Mouse (Mus musculus): ENCODE results near the gene Tpx2.

Tpx2 gene

DNA sequence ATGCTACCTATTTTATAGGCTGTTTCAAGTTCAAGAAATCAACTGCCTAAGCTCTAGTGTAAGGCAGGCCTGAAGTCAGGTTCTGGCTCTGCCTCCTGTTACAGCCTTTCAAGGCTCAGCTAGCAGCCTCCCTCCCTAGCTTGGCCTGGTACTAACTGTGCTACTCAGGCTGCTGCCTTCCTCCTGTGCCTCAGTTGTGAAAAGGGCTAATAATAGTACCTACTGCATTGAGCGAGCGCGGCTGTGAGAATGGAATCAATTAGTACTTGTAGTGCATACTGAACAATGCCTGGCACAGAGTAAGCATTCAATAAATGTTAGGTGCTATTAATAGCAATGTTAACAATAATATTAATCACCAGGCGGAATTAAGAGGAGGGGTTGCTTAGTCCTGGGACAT, 27.8 kb upstream of the Tpx2 start:
- in situ Hi-C loops (cut with MboI; ENCODE audit: low sequenced_read_pairs), result no loop called here

DNA sequence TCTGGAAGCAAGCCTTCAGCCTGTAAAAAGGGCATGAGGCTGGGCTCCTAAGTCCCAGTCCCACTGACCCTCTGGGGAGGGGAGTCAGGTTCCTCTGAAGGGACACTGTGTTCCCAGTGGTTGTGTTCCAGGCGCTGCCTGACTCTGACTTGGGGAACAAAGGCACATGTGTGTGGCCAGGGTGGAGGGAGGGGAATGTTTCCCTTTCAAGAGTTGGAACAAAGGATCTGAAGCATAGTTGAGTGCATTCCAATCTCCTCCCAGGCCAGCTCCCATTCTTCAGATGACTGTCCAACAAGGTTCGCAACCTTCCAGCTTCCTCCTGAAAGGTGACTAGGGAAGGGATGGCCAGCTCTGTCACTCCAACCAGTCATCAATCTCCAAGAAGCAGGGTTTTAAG, 27.4 kb upstream of the Tpx2 start:
- in situ Hi-C loops (cut with MboI; ENCODE audit: low sequenced_read_pairs), result no loop called here

DNA sequence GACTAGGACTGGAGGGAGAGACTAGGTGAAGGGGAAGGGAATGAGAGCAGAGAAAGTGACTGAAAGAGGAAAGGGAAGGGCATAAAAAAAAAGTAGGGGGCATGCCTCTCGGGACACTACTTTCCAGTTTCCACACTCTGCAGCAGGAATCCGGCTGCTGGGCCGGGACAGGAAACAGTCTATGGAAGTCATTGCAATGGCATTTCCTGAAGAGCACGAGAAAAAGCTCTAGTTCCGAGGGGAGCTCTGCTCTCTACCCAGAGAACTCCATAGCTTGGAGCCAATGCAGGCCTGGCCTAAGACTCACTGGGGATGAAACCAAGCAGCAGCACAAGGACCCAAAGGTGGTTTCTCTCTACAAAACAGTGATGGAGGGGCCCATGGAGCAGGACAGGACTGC, 26.7 kb upstream of the Tpx2 start:
- in situ Hi-C loops (cut with MboI; ENCODE audit: low sequenced_read_pairs), result no loop called here

DNA sequence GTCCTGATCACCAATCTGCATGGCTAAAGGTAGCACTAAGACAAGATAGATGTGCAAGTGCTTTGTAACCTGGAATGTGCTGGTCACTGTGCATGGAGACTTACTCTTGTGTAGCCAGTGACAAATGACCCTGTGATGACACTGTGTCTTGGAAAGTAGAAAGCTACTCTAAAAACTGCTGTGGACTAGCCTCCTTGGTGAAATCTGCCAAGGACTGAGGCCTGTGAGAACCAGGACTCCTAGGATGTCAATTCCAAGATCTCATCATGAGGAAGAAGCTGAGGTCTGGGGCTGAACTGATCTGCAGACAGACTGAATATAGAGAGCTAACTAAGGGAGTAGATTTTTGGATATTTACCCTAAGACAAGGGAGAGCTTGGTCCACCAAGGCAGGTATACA, 26.2 kb upstream of the Tpx2 start:
- in situ Hi-C loops (cut with MboI; ENCODE audit: low sequenced_read_pairs), result no loop called here

DNA sequence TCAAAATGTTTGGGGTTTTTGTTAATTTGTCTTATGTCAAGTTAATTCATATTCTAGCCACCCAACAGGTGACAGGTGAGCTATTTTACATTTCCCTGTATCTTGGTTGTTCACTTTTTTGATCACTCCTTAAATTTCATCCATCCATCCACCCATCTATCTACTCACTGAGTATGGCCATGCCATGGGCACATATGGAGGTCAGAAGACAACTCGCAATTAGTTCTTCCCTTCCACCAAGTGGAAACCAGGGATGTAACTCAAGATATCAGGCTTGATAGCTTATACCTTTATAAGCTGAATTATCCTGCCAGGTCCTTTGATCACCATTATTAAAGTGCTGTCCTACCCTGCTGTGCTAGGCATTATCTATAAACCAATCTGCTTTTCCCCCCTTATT, 24.0 kb upstream of the Tpx2 start:
- in situ Hi-C loops (cut with MboI; ENCODE audit: low sequenced_read_pairs), result no loop called here

DNA sequence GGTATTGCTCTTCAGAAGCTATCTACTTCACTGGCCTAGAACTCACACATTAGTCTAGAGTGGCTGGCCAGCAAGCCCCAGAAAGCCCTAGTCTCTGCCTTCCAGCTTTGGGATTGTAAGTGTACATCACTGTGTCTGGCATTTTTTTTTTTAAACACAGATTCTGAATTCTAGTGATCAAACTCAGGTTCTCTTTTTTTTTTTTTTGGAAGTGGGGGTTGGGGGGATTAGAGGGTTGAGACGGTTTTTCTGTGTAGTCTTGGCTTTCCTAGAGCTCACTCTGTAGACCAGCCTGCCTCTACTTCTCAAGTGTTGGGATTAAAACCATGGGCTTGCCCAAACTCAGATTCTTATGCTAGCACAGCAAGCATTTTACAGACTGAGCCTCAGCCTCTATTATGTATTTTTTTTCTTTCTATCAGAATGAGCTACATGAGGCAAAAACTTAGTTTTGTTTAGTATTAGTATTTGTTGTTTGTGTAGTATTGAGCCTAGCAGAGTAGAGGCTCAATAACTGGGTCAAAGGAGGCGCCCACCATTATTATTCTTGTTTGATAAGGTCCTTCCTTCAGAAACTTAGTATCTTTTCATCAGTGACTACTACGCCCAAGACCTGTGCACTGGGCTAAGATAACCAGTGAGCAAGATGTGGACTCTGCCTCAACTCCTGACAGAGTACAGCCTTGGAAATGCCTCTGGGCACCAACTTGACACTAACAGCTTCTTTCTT, 23.2 kb upstream of the Tpx2 start:
- in situ Hi-C loops (cut with MboI; ENCODE audit: low sequenced_read_pairs), result no loop called here

DNA sequence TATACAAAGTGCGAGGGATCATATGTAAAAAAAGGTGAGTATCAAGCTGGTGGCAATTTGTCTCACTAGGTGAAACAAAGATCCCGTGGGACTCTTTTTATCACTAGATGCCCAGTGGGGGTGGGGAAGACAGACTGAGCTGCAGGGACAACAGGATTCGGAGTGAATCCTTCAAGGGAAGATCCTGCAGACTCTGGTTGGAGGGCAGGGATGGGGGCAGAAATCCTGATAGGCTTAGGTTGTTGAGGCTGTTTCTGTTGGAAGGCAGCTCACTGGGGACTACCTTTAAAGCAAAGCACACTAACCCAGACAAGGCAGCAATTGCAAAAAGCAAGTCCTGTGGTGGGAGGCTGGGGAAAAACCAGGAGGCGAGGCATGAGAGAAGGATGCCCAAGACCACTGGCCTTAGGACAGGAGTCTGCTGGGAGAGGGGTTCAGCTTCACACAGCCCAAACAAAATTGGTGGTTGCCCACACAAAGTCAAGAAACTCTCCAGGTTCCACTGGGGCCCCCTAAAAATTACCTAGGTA, 22.5 kb upstream of the Tpx2 start:
- in situ Hi-C loops (cut with MboI; ENCODE audit: low sequenced_read_pairs), result no loop called here

DNA sequence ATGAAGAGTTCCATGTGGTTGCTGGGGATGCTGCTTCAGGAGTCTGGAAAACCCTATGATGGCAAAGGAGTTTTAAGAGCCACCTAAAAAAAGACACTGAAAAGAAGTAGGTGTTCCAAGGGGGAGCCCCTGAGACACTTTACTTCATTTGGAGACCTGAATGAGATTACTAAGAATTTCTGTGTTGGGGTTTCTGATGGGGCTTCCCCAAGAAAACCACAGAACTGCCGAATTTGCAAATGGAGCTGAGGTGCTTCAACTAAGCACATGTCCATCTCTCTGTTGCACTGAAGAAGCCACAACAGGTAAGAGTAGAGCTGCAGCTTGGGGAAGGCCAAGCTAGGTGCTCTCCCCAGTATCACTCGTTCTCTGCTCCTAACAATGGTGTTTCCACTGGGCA, 22.1 kb upstream of the Tpx2 start:
- in situ Hi-C loops (cut with MboI; ENCODE audit: low sequenced_read_pairs), result no loop called here

DNA sequence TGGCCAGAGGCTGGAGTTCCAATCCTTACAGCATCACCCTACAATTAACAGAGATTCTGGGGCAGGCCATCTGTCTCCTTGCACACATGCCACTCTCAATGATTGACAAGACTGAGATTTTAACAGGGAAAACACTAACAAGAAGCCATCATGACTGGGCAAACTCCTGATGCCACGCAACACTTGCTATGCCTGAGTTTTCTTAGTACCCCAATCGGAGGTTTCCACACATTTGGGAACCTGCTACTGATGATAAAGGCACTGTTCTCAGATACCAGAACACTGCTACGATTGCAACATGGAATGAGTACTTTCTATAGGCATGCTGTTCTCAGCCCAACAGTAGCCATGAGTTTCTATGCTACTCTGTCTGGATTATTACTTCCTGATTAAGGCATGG, 21.3 kb upstream of the Tpx2 start:
- in situ Hi-C loops (cut with MboI; ENCODE audit: low sequenced_read_pairs), result no loop called here

DNA sequence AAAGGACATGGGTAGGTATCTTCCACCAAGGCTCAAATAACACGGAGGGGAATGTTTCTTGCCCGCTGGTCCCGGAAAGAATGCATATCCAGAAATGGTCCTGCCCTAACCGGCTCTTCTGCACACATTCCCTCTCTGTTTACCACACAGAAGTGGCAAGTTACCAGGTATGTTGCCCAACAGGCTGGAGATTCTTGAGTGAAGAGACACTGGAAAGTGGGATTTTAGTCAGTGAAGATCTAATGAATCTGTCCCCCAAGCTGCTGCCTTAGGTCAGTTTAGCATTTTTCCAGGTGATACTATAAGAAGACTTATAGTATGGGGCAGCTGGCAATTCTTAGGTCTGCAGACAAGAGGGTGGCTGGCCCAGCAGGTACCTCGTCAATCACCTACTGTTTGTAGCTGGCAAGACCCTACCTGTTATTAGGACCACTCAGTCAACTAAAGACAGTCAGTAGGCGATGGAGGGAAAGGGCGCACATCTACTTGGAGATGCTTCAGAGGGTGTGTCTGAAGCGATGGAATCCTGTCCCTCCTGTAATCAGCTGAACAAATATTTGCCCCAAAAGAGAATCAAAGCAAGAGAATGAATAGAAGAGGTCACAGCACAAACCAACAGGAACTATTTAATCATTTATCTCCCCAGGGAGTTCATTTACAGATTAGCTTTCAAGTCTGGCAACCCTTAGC, 20.3 kb upstream of the Tpx2 start:
- in situ Hi-C loops (cut with MboI; ENCODE audit: low sequenced_read_pairs), result no loop called here

DNA sequence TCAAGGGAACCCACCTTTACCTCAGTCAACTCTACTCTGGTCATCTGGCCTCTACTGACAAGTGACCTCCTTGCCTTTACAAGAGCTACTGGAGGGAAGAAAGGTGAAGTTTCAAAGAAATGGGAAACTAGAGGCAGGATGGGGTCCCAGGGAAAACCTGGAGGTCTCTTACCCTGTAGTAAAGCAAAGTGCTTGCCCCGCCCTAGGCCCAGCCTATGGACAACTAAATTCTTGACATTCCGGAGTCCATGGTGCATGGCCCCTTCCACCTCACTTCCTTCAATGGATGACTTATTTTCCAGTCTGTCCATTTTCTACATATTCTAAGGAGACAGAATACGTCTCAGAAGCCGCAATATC, 19.8 kb upstream of the Tpx2 start:
- in situ Hi-C loops (cut with MboI; ENCODE audit: low sequenced_read_pairs), result no loop called here

DNA sequence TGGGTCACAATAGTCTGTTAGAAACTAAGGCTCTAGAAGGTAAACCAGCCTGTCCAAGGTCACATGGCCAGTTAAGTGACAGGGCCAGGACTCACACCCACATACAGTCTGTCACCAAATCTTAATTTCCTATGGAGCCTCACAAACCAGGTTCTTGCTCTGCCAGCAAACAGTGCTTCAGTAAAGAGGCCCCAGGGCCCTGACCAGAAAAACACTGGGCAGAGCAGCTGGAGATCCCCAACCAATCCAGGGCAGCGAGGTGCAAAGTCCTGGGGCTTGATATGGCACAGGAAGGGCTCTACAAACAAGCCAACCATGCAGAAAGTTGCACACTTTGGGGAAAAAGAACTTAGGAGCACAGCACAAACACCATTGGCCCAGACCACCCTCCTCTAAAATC, 19.2 kb upstream of the Tpx2 start:
- in situ Hi-C loops (cut with MboI; ENCODE audit: low sequenced_read_pairs), result no loop called here

DNA sequence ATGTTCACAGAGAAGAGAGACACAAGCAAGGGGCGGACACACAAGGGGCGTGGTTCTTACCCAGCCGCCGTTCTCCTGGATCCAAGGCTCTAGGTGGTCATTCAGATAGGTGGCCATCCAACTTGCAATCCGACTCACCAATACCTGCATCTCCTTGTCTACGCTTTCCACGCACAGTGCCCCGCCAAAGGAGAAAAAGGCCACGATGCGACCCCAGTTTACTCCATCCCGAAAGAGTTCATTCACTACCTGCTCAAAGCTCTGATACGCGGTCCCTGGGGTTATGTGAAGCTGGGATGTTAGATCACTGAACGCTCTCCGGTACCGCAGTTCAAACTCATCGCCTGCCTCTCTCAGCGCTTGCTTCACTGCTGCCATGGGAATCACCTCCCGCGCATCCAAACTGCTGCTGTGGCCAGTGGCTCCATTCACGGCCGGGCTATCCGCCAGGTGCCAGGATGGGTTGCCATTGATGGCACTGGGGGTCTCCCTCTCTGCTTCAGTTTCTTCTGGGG, 18.3 kb upstream of the Tpx2 start:
- in situ Hi-C loops (cut with MboI; ENCODE audit: low sequenced_read_pairs), result no loop called here

DNA sequence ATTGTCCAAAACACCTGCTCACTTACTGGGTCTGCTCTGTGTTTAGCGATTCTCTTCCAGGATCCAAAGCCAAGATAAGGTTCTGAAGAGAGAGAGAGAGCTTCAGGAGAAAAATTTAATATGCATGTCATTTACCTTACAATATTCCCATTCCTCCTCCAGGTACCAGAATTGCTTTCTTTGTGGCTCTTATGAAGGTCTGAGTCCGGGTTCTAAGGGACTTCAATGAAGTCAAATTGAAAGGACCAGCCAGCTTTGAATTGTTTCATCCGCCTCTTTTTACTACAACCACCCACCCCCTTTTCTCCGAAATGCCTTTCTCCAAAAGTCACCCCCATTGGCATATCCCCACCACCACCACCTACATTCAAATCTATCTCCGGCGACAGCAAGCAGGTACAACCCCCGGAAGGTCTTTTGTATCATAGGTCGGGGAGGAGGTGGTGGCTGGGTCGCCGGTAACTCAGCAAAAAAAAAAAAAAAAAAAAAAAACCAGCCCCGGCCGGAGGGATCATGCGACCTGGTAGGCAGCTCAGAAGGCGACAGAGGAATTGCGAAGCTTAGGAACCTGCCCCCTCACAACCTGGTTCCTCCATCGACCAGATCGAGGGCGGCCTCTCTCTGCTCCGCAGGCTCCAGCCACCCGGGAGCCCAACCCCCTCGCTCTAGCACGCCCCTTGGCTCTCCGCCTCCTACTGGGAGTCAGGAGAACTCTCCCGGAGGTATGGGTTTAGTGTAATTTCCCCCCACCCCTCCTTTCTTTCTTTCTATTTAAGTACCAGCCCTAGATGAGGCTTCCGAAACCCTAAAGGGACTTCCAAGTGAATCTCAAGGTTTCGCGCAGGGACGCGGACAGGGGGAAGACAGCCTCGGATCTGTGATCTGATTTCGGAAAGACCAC, 17.5 kb upstream of the Tpx2 start:
- in situ Hi-C loops (cut with MboI; ENCODE audit: low sequenced_read_pairs), result loop anchor here (10.0 kb wide), 1 partner anchor 145 kb away; the partner anchor contains the start of gene Mcts2

DNA sequence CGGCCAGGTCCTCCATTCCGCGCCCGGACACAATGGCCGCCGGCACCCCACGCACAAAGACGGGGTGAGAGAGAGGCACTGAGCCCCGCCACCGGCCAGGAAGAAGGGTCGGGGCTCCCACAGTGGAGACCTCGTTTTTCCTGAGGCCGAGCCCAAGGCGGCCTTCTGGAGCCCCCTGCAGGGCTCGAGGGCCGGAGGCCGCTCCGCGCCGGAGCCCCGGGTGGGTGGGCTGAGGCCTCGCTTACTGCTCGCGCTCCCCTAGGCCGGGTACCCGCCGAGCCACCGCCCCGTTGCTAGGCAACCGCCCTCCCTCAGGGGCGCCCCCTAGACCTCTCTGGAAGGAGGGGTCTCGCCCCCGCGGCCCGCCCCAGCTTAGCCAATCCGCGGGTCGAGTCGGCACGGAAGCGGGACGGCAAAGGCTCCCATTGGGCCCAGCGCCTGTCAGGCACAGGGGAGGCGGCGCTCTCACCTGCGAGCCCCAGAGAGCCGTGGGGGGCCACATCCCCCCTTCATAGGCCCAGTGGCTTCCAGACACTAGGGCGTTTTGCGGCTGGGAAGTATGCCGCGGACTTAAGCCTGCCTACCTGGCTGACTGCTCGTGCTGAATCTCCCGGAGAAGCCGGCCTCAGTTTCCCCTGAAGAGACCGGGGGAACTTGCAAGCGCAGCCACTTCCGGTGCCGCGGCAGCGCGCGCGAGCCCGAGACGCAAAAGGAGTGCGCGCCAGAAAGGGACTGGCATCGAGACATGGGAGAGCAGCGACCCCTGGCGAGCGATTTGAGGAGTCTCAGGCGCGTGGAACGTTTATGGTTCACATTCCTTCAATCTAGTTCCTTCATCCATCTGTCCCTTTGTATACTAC, 16.5 kb upstream of the Tpx2 start, which contains the start of gene Bcl2l1:
Bcl2l1 (minus strand) TSS at position 710 of the 860 bp plus-strand sequence.
- in situ Hi-C loops (cut with MboI; ENCODE audit: low sequenced_read_pairs), result loop anchor here (10.0 kb wide), 1 partner anchor 146 kb away; the partner anchor contains the start of gene Mcts2

DNA sequence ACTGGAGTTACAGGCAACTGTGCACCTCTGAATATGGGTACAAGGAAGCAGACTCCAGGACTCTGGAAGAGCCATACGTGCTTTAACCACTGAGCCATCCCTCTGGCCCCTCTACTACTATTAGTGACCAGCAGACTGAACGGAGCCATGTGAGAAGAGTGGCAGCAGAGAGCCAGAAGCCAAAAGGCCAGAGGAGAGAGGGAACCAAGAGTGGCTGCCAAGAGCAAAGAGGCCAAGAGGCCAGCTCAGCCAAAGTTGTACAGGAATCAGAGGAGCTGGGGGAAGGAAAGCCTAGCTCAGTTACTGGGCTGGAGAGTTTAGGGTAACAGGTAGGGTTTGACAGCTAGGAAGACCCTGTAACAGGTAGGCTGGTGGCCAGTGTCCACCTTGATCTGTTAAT, 8.5 kb upstream of the Tpx2 start:
- in situ Hi-C loops (cut with MboI; ENCODE audit: low sequenced_read_pairs), result loop anchor here (10.0 kb wide), 1 partner anchor 154 kb away; the partner anchor contains the start of gene Mcts2

DNA sequence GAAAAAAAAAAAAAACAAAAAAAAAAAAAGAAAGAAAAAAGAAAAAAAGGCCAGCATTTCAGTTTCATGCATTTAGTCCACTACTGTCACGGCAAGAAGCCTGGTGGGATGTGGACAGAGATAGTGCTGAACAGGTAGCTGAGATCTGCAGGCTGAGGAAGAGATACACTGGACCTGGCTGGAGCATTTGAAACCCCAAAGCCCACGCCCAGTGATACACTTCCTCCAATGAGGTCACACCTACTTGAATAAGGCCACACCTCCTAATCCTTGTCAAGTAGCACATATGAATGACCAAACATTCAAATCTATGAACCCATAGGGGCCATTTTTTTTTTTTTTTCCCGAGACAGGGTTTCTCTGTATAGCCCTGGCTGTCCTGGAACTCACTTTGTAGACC, 5.0 kb upstream of the Tpx2 start:
- in situ Hi-C loops (cut with MboI; ENCODE audit: low sequenced_read_pairs), result no loop called here

DNA sequence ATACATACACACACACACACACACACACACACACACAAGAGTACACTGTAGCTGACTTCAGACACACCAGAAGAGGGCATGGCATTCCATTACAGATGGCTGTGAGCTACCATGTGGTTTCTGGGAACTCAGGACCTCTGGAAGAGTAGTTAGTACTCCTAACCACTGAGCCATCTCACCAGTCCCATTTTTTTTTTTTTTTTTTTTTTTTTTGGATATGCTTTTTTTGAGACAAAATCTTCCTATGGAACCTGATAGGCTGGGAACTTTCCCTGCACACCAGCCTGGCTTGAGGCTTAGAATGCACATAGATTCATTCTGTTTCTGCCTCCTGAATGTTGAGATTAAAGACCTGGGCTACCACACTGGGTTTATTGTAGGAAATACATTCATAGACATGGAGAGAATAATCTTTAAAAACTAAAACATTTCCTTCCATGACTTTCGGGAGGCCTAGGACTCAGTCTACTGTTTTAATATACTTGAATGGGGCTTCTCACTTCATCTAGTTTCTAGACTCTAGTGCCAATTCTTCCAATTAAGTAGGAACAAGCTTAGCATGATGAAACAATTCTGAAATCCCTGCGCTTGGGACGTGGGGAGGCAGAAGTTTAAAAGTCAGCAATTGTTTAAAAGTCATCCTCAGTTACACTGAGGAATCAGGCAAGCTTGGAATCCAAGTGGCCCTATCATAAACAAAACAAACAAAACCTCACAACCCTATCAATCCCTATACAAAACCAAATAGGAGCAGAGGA, 528 bp upstream of the Tpx2 start:
- in situ Hi-C loops (cut with MboI; ENCODE audit: low sequenced_read_pairs), result no loop called here

DNA sequence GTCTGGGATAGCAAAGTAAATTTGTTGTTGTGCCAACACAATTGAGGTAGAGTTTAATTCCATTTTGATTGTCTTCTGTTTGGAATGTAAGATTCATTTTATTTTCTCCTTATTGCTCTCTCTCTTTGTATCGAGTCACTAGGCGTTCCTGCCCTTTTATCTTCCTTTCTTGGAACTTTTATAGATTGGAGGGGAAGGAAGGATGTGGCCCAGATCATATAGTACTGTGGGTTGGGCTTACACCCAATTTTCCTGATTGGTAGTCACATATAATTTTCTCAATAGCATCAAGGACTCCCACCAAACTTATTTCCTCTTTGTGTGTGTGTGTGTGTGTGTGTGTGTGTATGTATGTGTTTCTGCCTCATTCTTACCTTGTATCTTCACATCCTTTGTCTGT, 702 bp downstream of the Tpx2 start:
- in situ Hi-C loops (cut with MboI; ENCODE audit: low sequenced_read_pairs), result no loop called here
